Mouse (Mus musculus): ENCODE measurements around the gene Ces1e. TPM values are rescaled to one million over a fixed set of nuclear protein-coding genes. Genes with fewer than 3 reads are reported as not detected.

The Ces1e gene
- polyA plus RNA-seq, 1 experiment from 2014 or later: not detected

DNA sequence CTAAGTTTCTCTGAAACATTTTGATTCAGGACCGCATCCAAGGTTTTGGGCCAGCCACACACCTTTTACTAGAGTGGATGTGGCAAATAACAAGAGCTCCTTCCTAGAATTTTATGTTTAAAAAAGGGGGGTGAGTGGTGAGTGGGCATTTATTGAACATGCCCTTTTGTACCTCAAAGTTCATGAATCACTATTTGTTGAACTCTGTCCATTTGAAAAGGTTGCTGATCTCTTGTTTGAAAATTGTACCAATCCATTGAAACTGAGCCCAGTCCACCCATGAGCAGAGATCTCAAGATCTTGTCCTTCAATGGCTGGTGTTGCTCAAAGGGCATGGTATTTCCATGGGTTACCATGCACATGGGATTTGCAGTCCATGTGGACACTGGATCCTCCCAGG lies 66.1 kb downstream of the Ces1e start:
- DNase-seq (ENCODE audit: low spot score): no peak
- Histone ChIP-seq H3K27me3 (replicated peaks; ENCODE audit: low read depth, poor library complexity, severe bottlenecking) (no peaks in the 10 kb centered on the region), H3K9me3 (no peaks in the 10 kb centered on the region), H3K4me1 (no peaks in the 10 kb centered on the region), H3K4me3 (no peak overlapping the region), H3K36me3 (replicated peaks) (no peaks in the 10 kb centered on the region), H3K27ac (replicated peaks) (no peak overlapping the region)
- WGBS: 94% methylated on average over 1 of the region's 1 CpGs

DNA sequence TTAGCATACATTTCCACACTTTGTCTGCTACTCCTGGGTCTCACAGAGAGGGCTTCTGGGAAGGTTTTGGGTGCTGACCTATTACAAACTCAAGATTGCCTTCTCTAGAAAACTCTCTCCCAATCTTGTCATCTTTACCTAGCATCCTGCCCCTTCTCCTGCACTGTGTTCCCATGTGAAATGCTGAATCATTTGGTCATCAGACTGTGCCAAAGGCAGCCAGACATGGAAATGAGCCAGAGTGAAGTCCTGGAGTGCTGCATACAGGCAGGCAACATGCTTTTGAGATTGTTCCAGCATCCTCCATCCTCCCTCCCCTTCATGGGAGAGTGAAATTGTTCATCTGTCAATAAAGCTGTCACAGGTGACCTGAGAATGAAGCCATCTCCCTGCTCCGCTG lies 78.0 kb downstream of the Ces1e start:
- no peak for DNase-seq (ENCODE audit: low spot score)
- Histone ChIP-seq H3K27ac (replicated peaks) (no peak overlapping the region), H3K4me1 (no peaks in the 10 kb centered on the region), H3K9me3 (no peaks in the 10 kb centered on the region), H3K4me3 (no peak overlapping the region), H3K36me3 (replicated peaks) (no peaks in the 10 kb centered on the region), H3K27me3 (replicated peaks; ENCODE audit: low read depth, poor library complexity, severe bottlenecking) (no peaks in the 10 kb centered on the region)
- WGBS: 93% methylated on average over 1 of the region's 1 CpGs

Other genes with a start within 250 kb of the Ces1e start
- not detected in 2 replicates for gene Ces1a, start 181.4 kb downstream of the Ces1e start, polyA plus RNA-seq (2016; fragmentation: Nextera tagmentation; extraction: Ambion mirVana)
- gene Ces1b, start 149.6 kb downstream of the Ces1e start, polyA plus RNA-seq (2016; fragmentation: Nextera tagmentation; extraction: Ambion mirVana): not detected in 2 replicates
- gene Ces1c, start 98.3 kb downstream of the Ces1e start, polyA plus RNA-seq (2016; fragmentation: Nextera tagmentation; extraction: Ambion mirVana): not detected in 2 replicates
- gene Ces1d, start 31.8 kb downstream of the Ces1e start, polyA plus RNA-seq (2016; fragmentation: Nextera tagmentation; extraction: Ambion mirVana): 1.7 and 1.8 TPM in 2 replicates
- gene Ces1f, start 50.1 kb upstream of the Ces1e start, polyA plus RNA-seq (2016; fragmentation: Nextera tagmentation; extraction: Ambion mirVana): not detected in 2 replicates
- gene Ces1g, start 107.7 kb upstream of the Ces1e start, polyA plus RNA-seq (2016; fragmentation: Nextera tagmentation; extraction: Ambion mirVana): not detected in 2 replicates
- gene Ces1h, start 150.1 kb upstream of the Ces1e start, polyA plus RNA-seq (2016; fragmentation: Nextera tagmentation; extraction: Ambion mirVana): not detected in 2 replicates

Measured in embryonic facial prominence, embryonic 10.5 days (tissue).